Mouse (Mus musculus) MEL (cell line): ENCODE measurements at regions not wholly inside any gene's neighbourhood (a gene's known extent, or its start where the extent isn't known, plus 50 kb on each side); places are given as distances from the start of the nearest gene placed in this dataset.
A peak's percentile ranks its signal among the peaks of the same experiment; 100 is the strongest.

Experiments used
- CTCF ChIP-seq, 3 experiments: IDR thresholded peaks in 2 of 3; conservative IDR thresholded peaks in 1 of 3; 2 replicates each; pipeline ENCODE4 v1.5.1; 2011 to 2012; ENCODE audit warnings: low read length in 3 of 3, low read depth in 2 of 3, mild to moderate bottlenecking in 2 of 3, improper control_type of control experiment in 1 of 3, inconsistent platforms in 1 of 3, mixed read lengths in 1 of 3, moderate library complexity in 1 of 3; ENCODE audit not compliant: control insufficient read depth in 1 of 3, insufficient read depth in 1 of 3, poor library complexity in 1 of 3, severe bottlenecking in 1 of 3
- GATA1 ChIP-seq: IDR thresholded peaks from 2 replicates; pipeline ENCODE4 v1.6.1; 2011; ENCODE audit warnings: low read depth, low read length, improper control_type of control experiment
- MYC ChIP-seq: IDR thresholded peaks from 2 replicates; pipeline ENCODE4 v1.6.1; 2011; ENCODE audit warnings: low read depth, mild to moderate bottlenecking, low read length, improper control_type of control experiment, moderate library complexity
- POLR2A ChIP-seq, 2 experiments: IDR thresholded peaks; 2 replicates each; pipeline ENCODE4 v1.6.1; 2011 to 2012; ENCODE audit warnings: low read length in 2 of 2, mild to moderate bottlenecking in 2 of 2, control low read depth in 1 of 2, improper control_type of control experiment in 1 of 2, low read depth in 1 of 2, moderate library complexity in 1 of 2; ENCODE audit not compliant: control insufficient read depth in 1 of 2, insufficient read depth in 1 of 2, poor library complexity in 1 of 2
- TCF12 ChIP-seq: IDR thresholded peaks from 2 replicates; pipeline ENCODE4 v1.6.1; 2014; ENCODE audit warnings: low read depth, mild to moderate bottlenecking, inconsistent platforms, low read length, improper control_type of control experiment, moderate library complexity
- ZC3H11A ChIP-seq: IDR thresholded peaks from 2 replicates; pipeline ENCODE4 v1.6.1; 2012; ENCODE audit warnings: low read depth, mild to moderate bottlenecking, inconsistent platforms, low read length, improper control_type of control experiment

DNA sequence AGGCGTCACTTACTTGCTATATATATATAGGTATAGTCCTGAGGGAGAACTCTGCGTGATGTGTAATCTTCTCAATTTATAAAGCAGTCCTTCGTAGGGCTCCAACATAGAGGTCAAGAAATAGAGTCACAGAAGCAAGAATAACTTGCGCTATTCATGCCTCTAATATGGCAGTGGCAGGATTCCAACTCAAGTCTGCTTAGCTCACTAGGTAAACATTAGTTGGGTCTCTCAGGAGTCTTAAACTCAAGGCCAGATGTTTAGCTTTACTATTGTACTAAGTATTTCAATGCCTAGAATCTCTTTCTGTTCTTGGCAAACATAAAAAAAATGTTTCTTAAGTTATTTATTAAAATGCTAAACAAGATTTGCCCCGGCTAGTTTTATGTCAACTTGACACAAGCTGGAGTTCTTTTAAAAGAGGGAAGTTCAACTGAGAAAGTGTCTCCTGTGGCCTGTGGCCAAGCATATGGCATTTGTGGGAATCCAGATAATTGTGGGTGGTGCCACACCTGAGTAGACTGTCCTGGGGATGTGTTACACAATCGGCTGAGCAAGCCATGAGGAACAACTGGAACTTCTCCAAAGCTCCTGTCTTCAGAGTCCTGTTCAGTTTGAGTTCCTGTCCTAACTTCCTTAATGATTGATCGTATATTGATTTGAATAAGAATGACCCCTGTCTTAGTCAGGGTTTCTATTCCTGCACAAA, 220.9 kb downstream of the Pten start:
- TF ChIP-seq POLR2A (IDR thresholded peaks at IDR 0.05; ENCODE audit: control insufficient read depth in 1 of 2, insufficient read depth in 1 of 2, low read depth in 1 of 2, low read length in 2 of 2, poor library complexity in 1 of 2): no peak
- no peak for TF ChIP-seq CTCF (IDR thresholded peaks at IDR 0.05 in 2 of 3, conservative IDR thresholded peaks at IDR 0.05 in 1 of 3; ENCODE audit: control insufficient read depth in 1 of 3, insufficient read depth in 1 of 3, low read depth in 2 of 3, low read length in 3 of 3, poor library complexity in 1 of 3, severe bottlenecking in 1 of 3)
- TF ChIP-seq TCF12: peak; percentile 90
- TF ChIP-seq GATA1: peak; percentile 81
- peak; percentile 70 for TF ChIP-seq MYC
- TF ChIP-seq ZC3H11A: peak; percentile 24; the same call in 1 of the 2 replicates
